Mouse (Mus musculus): ENCODE results near the gene Capn7. TPM values are rescaled to one million over a fixed set of nuclear protein-coding genes. Genes with fewer than 3 reads are reported as not detected.

Gene Capn7
- polyA plus RNA-seq, 1 experiment from 2014 or later = 18.7 TPM

- Histone ChIP-seq H3K27ac (ENCODE audit: low read depth, low read length) (no peak overlapping the region), H3K27me3 (replicated peaks; ENCODE audit: control insufficient read depth, insufficient read depth, low read length) (no peaks in the 10 kb centered on the region), H3K4me2 (replicated peaks; ENCODE audit: low read depth) (no peak overlapping the region), H3K36me3 (ENCODE audit: control insufficient read depth, insufficient read depth) (no peaks in the 10 kb centered on the region; the same call in 1 of the 2 replicates), H3K4me3 (ENCODE audit: low read depth, low read length) (no peak overlapping the region), H3K9me3 (ENCODE audit: control insufficient read depth) (no peaks in the 10 kb centered on the region), H3K4me1 (replicated peaks; ENCODE audit: control insufficient read depth, insufficient read depth, low read length) (no peaks in the 10 kb centered on the region), H3K9ac (ENCODE audit: low read depth, low read length) (no peak overlapping the region)
- no peak for TF ChIP-seq CTCF (IDR thresholded peaks at IDR 0.05; ENCODE audit: low read depth)
- ATAC-seq = no peak
- 79% methylated on average over 12 of the region's 12 CpGs for WGBS
Observed at GRCm38 (mm10) chr14:31397353-31397752, 60.9 kb downstream of the Capn7 start.

- no peaks in the 10 kb centered on the region for H3K27me3 ChIP-seq (replicated peaks; ENCODE audit: control insufficient read depth, insufficient read depth, low read length)
- H3K4me1 ChIP-seq (replicated peaks; ENCODE audit: control insufficient read depth, insufficient read depth, low read length) = no peaks in the 10 kb centered on the region
- no peaks in the 10 kb centered on the region for H3K9me3 ChIP-seq (ENCODE audit: control insufficient read depth)
- ATAC-seq = no peak
- H3K4me3 ChIP-seq (ENCODE audit: low read depth, low read length) = no peak overlapping the region
- H3K9ac ChIP-seq (ENCODE audit: low read depth, low read length) = no peak overlapping the region
- no peak overlapping the region for H3K4me2 ChIP-seq (replicated peaks; ENCODE audit: low read depth)
- no peak for TF ChIP-seq CTCF (IDR thresholded peaks at IDR 0.05; ENCODE audit: low read depth)
- WGBS = 82% methylated on average over 9 of the region's 9 CpGs
- no peaks in the 10 kb centered on the region; the same call in 1 of the 2 replicates for H3K36me3 ChIP-seq (ENCODE audit: control insufficient read depth, insufficient read depth)
- H3K27ac ChIP-seq (ENCODE audit: low read depth, low read length) = no peak overlapping the region
Observed at GRCm38 (mm10) chr14:31397791-31398595, 61.6 kb downstream of the Capn7 start.

- no peak overlapping the region for H3K9ac ChIP-seq (ENCODE audit: low read depth, low read length)
- no peaks in the 10 kb centered on the region for H3K27me3 ChIP-seq (replicated peaks; ENCODE audit: control insufficient read depth, insufficient read depth, low read length)
- no peak for ATAC-seq
- WGBS = 92% methylated on average over 11 of the region's 11 CpGs
- H3K4me2 ChIP-seq (replicated peaks; ENCODE audit: low read depth) = no peak overlapping the region
- no peak for TF ChIP-seq CTCF (IDR thresholded peaks at IDR 0.05; ENCODE audit: low read depth)
- no peaks in the 10 kb centered on the region for H3K9me3 ChIP-seq (ENCODE audit: control insufficient read depth)
- no peaks in the 10 kb centered on the region; the same call in 1 of the 2 replicates for H3K36me3 ChIP-seq (ENCODE audit: control insufficient read depth, insufficient read depth)
- no peaks in the 10 kb centered on the region for H3K4me1 ChIP-seq (replicated peaks; ENCODE audit: control insufficient read depth, insufficient read depth, low read length)
- no peak overlapping the region for H3K27ac ChIP-seq (ENCODE audit: low read depth, low read length)
- no peak overlapping the region for H3K4me3 ChIP-seq (ENCODE audit: low read depth, low read length)
Observed at GRCm38 (mm10) chr14:31398819-31399218, 62.4 kb downstream of the Capn7 start.

GRCm38 (mm10) chr14:31399271-31399670 is 62.8 kb downstream of the Capn7 start:
- Histone ChIP-seq H3K27me3 (replicated peaks; ENCODE audit: control insufficient read depth, insufficient read depth, low read length) (no peaks in the 10 kb centered on the region), H3K4me1 (replicated peaks; ENCODE audit: control insufficient read depth, insufficient read depth, low read length) (0 out of 2 replicates have a peak, but pooled peaks cover 1% of the 10 kb centered on the region), H3K4me2 (replicated peaks; ENCODE audit: low read depth) (no peak overlapping the region), H3K4me3 (ENCODE audit: low read depth, low read length) (no peak overlapping the region), H3K27ac (ENCODE audit: low read depth, low read length) (no peak overlapping the region), H3K9ac (ENCODE audit: low read depth, low read length) (no peak overlapping the region), H3K9me3 (ENCODE audit: control insufficient read depth) (no peaks in the 10 kb centered on the region), H3K36me3 (ENCODE audit: control insufficient read depth, insufficient read depth) (no peaks in the 10 kb centered on the region; the same call in 1 of the 2 replicates)
- WGBS = 87% methylated on average over 3 of the region's 3 CpGs
- TF ChIP-seq CTCF (IDR thresholded peaks at IDR 0.05; ENCODE audit: low read depth) = no peak
- ATAC-seq = no peak

GRCm38 (mm10) chr14:31400246-31400645 is 63.8 kb downstream of the Capn7 start:
- ATAC-seq = no peak
- H3K27me3 ChIP-seq (replicated peaks; ENCODE audit: control insufficient read depth, insufficient read depth, low read length) = no peaks in the 10 kb centered on the region
- WGBS = 88% methylated on average over 7 of the region's 7 CpGs
- no peak for TF ChIP-seq CTCF (IDR thresholded peaks at IDR 0.05; ENCODE audit: low read depth)
- no peak overlapping the region for H3K27ac ChIP-seq (ENCODE audit: low read depth, low read length)
- no peaks in the 10 kb centered on the region; the same call in 1 of the 2 replicates for H3K36me3 ChIP-seq (ENCODE audit: control insufficient read depth, insufficient read depth)
- H3K4me3 ChIP-seq (ENCODE audit: low read depth, low read length) = no peak overlapping the region
- H3K9ac ChIP-seq (ENCODE audit: low read depth, low read length) = no peak overlapping the region
- H3K9me3 ChIP-seq (ENCODE audit: control insufficient read depth) = no peaks in the 10 kb centered on the region
- H3K4me2 ChIP-seq (replicated peaks; ENCODE audit: low read depth) = no peak overlapping the region
- 0 out of 2 replicates have a peak, but pooled peaks cover 6% of the 10 kb centered on the region for H3K4me1 ChIP-seq (replicated peaks; ENCODE audit: control insufficient read depth, insufficient read depth, low read length)

- no peak overlapping the region for H3K9ac ChIP-seq (ENCODE audit: low read depth, low read length)
- WGBS = 39% methylated on average over 11 of the region's 11 CpGs
- no peak for TF ChIP-seq CTCF (IDR thresholded peaks at IDR 0.05; ENCODE audit: low read depth)
- no peak for ATAC-seq
- H3K36me3 ChIP-seq (ENCODE audit: control insufficient read depth, insufficient read depth) = no peaks in the 10 kb centered on the region; the same call in 1 of the 2 replicates
- no peaks in the 10 kb centered on the region for H3K27me3 ChIP-seq (replicated peaks; ENCODE audit: control insufficient read depth, insufficient read depth, low read length)
- H3K4me2 ChIP-seq (replicated peaks; ENCODE audit: low read depth) = no peak overlapping the region
- no peak overlapping the region for H3K4me3 ChIP-seq (ENCODE audit: low read depth, low read length)
- H3K4me1 ChIP-seq (replicated peaks; ENCODE audit: control insufficient read depth, insufficient read depth, low read length) = 0 out of 2 replicates have a peak, but pooled peaks cover 6% of the 10 kb centered on the region
- no peak overlapping the region for H3K27ac ChIP-seq (ENCODE audit: low read depth, low read length)
- H3K9me3 ChIP-seq (ENCODE audit: control insufficient read depth) = no peaks in the 10 kb centered on the region
Observed at GRCm38 (mm10) chr14:31400896-31401295, 64.5 kb downstream of the Capn7 start.
